Mouse (Mus musculus) frontal cortex, postnatal 25 days (tissue): Measurements from ENCODE around the gene Znfx1.
A peak's percentile ranks its signal among the peaks of the same experiment; 100 is the strongest.
"Not testable (repeated sequence)": the region's sequence is repeated elsewhere in the genome, so short reads cannot be mapped to it uniquely, and the experiment has no call there.

ENCODE experiments used
- DNase-seq, 2 experiments: peaks; one replicate each; pipeline ENCODE4 v3.0.0; 2022; ENCODE audit warnings: low spot score in 2 of 2

Znfx1 gene

DNA sequence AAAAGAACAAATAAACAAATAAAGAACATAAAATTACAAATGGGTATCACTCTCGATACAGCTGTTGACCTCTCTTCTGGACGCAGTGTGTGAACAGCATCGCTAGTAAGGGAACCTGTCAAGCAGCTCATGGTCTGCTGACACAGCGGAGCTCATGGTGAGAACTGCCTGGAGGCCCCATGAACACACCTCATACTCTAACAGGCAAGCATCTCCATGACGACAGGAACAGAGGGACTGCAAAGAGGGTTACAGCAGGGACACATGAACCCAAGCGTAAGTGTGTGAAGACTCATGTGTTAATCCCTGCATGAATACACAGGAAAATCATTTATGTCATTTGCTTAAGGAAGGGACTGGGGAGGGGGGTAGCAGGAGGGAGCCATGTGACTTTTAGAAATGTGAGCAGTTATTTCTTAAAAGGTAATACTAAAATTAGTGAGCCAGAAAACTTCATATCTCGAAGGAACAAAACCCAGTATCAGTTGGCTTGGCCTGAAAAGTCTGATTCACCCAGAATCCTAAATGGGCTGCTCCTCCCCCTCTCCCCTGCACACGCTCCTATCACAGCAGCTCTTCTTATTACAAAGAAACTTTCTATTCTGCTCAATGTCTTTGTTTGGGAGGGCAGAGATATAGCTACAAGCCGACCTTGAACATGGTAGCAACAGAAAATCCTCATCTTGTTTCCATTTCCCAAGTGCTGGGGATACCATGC, 9.5 kb downstream of the Znfx1 start:
- DNase-seq = no peak

DNA sequence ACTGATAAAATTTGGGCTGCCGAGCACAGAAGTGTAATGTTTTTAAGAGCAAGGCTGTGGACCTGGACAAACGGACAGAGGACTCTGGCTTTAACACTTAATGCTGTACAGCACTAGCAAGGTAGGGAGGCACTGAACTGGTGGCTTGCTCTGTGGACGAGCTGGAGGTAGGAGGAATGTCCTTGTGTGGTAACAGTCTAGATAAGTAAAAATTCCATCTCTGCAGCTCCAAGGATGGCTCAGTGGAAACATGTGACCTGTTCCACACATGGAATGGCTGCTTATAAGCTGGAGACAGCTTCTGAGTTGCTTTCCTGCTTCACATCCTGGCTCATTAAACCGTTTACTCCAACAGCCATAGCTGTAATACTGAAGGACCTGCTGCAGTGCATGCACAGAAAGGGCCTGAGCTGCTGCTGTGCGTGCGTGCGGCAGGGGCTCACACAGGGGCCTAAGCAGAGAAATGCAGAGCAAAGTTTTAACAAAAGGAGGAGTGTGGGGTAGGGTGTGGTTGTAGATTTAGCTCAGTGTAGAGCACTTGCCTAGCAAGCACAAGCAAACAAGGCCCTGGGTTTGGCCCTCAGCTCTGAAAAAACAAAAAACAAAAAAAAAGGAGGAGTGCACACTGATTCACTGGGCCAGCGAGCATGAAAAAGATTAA, 14.0 kb downstream of the Znfx1 start:
- no peak for DNase-seq

DNA sequence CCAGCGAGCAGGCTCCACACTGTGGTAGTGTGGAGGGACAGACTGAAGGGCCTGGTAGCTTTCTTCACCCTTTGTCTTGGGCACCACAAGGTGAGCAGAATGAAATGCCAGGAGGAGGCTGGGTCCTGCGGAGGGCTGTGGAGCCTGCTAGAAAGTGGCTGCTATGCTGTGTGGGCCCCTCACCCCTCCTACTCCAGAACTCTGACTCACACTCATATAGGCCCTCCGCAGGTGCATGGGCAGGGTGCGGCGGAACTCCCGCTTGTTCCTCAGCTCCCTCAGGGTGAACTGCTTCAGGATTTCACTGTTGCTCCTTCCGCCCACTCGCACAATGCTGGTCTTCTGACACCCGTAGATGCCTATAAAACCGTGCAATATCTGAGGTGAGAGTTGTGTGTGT, 14.6 kb downstream of the Znfx1 start:
- no peak for DNase-seq

DNA sequence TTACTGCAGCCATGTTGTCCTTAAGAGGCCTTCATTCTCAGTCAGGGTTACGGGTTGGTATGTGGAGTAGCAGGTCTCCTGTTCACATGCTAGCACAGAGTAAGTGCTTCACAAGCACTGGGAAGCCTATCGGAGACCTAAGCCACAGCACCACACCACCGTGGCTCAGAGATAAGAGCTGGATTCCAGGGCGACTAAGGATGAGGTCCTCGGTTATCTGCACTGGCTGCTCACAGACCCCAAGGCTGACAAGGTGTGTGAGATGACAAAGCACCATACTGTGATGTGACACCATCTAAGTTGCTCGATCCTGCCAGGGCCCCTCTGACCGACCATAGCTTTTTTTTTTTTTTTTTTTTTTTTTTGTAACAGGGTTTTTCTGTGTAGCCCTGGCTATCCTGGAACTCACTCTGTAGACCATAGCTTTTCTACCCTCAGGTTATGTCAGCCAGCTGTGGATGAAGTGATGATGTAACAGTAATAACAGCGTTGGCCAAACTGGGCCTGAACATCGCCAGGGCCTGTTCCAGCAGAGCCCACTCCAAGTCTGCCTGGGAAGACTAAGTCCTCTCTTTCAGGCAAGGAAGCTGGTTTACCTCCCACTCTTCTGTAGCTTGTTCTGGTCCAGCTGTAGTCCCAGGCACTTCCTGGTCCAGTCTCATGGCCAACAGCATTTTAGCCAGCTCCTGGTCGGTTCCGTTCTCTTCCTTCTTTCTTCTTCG, 19.3 kb downstream of the Znfx1 start:
- no peak for DNase-seq

DNA sequence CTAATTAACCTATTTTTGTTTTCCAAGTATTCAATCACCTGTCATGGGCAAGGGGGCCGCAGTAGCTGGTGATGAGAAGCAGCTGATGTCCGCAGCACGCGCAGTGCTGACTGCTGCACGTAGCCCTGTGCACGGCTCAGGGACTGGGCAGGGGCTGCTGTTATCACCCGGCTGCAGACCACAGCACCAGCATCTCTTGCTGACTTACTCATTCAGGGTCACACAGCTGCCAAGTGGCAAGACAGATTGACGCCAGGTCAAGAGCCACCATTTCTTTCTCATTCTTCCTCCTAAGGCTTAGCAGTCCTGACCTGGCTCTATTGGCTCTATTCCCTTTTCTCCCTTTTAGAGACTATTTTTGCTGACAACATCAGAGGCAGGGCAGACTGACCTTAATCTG, 23.4 kb downstream of the Znfx1 start:
- no peak for DNase-seq

DNA sequence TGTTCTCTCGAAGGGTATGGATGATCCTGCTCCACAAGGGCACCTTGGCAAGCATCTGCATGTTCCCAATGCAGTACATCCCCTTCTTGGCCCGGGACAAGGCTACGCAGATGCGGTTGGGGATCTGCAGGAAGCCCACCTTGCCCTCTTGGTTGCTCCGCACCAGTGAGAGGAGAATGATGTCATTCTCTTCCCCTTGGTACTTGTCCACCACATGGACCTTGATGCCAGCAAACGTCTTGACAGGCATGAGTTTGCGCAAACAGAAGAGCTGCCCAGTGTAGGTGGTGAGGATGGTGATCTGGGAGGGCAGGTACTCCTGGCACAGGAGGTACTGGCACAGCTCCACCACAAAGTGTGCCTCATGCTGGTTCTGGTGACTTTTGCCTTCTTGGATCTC, 24.1 kb downstream of the Znfx1 start:
- no peak for DNase-seq

DNA sequence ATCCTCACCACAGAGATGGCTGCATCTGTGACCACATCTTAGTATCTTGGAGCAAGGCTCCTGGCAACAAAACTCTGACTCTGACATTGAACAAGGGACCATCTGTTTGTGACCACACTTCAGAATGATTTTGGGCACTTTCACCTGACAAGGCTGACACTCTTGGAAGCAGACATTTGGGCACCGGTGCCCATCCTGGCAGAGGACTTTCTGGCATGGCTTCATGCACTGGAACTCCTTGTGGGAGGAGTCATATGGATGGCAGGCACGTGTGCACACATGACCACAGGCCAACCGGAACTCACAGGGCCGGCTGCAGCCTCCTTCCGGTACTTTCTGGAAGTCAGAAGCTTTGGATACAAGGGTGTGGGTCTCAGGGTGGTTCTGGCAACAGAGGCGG, 24.5 kb downstream of the Znfx1 start:
- no peak for DNase-seq

DNA sequence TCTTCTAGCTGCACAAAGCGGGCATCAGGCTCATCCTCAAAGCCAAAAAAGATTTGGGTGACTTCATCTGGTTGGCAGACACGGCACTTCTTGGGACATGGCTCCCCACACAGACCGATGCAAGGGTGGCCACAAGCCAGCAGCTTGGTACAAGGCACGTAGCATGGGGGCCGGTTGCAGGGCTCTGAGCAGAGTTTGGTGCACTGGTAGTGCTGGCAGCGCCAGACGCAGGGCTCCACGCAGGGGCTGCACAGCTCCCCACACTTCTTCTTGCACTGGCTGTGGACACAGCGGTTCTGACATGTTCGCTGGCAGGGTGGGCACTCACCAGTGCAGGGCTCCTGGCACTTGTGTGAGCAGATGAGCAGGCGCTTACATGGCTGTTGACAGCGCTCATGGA, 25.1 kb downstream of the Znfx1 start:
- DNase-seq = no peak

DNA sequence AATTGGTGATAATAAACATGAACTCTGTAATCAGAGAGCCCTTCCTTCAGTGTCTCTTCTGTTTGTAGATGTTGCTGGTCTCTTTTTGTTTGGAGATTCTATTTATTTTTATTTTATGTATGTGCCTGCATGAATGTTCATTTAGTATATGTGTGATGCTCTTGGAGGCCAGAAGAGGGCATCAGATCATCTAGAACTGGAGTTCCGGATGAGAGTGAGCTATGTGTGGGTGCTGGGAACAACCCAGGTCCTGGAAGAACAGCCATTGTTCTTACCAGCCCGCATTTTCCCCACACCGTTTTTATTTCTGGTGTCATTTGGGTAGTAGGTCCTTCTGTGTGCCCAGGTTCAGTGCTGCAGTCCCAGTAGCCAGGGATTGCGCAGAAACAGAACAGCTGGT, 32.3 kb downstream of the Znfx1 start:
- DNase-seq = no peak

DNA sequence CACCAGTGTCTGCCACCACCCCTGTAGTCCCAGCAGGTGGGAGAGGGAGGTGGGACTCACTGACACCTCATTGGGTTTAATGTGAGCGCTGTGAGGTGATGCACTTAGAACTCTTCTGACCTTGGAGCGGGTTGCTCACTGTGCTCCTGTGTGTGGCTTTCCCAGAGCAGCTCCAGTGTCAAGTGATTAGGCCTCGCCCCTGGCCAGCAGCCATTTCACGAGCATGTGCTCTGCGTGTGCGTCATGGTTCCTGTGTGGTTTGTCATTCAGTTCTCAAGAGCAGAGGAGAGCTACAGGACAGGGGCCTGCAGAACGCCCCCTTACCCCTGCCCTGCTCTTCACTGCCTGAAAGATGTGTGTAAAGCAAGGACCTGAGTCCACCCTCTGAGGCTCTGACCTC, 34.3 kb downstream of the Znfx1 start:
- no peak for DNase-seq

DNA sequence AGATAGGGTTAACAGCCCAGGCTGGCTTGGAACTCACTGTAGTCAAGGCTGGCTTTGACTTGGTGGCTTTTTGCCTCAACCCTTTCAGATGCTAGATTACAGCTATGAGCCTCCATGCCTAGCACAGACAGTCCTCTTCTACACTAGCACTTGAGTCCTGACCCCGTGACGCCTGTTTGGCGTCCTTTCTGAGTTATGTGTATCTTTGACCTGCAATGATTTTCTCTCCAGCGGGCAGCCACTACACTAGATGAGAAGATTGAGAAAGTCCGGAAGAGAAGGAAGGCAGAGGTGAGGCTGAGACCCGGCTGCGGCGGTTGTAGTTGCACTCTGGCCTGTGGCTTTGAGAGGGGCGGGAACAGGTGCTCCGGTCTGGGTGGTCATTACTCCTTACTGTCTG, 43.4 kb downstream of the Znfx1 start:
- DNase-seq = no peak

DNA sequence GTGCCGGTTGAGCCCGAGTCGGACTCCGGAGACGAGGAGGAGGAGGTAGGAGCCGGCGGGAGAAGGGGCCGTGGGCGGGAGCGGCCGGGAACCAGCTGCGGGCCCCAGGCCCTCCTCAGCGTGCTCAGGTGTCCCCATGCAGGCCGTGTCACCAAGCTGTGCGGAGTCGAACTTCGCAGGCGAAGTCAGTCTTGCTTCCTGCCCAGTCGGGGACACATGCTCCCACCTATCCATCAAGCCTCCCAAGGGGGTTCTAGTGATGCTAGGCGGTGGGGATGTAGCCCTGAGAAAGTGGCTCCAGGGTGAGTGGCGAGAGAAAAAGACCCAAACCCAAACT, 47.5 kb downstream of the Znfx1 start:
- no peak for DNase-seq

DNA sequence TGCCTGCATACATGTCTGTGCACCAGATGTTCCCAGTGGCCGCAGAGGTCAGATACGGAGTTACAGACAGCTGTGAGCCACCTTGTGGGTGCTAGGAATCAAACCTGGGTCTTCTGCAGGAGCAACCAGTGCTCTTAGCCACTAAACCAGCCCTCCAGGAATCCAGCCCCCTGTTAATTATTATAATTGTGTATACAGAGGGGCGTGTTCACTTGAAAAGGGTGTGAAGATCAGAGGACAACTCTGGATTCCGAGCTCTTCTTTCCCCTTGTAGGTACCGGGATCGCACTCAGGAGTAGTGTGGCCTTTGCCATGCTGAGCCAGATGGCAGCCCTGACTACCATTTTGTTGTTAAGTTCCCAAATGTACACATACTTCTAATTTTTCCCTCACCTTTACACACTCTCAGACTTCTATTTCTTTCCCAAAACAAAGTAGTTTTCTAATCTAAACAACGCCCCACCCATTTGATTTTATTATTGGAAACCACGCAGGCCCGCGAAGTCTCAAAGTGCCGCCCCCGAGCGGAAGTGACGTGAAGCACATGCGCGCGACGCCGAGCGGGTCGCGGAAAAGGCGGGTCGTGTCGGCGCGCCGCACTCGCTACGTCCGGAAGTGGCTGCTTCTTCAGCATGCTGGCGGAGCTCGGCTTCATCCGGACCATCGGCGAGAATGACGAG, 48.0 kb downstream of the Znfx1 start, which contains the start of gene Ddx27:
TSS of gene Ddx27 (plus strand) at position 492 of the 680 bp plus-strand sequence.
- peak; percentile 83 to 87 for DNase-seq

DNA sequence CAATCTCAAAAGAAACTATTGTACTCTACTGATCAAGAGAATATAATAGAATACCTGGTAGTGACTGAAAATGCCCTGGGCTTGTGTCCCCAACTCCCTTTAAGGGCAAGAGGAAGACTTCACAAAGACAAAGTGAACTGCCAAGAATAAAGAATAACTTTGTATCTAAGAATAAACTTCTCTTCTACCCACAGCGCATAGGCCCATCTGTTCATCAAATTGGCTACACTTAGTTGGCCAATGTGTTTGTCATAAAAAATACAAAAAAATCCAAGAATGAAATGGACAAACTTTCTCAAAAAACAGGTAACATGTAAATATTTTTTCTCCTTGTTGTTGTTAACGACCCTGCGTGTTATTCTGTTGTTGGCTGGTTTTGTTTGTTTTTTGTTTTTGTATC, 52.3 kb downstream of the Znfx1 start:
- no peak for DNase-seq

DNA sequence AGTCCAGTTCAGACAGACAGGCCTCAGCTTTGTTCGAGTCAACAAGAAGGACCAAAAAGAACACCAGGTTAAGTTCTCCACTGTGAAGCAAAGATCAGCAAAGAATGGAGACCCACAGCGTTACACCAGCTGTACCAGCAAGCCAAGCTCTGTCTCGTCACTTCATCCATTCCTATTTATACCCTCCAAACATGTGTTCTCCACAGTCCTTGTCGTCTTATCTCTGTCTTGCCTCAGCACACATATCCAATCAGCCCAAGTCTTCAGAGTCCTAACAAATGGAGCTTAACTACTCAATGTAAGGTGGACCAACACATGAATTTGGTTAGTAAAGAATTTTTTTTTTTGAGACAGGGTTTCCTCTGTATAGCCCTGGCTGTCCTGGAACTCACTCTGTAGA, 53.3 kb downstream of the Znfx1 start:
- DNase-seq = no peak

DNA sequence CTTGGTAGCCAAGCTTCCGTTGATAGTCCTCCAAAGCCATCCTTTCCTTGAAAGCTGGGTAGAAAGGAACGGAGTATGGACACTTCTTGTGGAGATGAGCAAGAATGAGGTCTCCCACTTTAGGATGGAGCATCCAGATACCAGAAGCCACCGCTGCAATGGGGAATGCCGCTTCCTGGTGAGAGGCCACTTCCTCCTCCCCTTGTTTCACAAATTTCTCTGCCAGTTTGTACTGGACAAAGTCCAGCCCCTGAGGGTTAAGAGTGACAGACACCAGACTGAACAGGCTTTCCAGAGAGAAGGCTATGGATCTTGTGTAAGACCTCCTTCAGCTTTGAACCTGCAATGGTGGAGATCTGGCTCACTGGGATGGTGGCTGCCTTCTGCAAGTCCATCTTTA, 55.2 kb downstream of the Znfx1 start:
- not testable (repeated sequence) for DNase-seq

DNA sequence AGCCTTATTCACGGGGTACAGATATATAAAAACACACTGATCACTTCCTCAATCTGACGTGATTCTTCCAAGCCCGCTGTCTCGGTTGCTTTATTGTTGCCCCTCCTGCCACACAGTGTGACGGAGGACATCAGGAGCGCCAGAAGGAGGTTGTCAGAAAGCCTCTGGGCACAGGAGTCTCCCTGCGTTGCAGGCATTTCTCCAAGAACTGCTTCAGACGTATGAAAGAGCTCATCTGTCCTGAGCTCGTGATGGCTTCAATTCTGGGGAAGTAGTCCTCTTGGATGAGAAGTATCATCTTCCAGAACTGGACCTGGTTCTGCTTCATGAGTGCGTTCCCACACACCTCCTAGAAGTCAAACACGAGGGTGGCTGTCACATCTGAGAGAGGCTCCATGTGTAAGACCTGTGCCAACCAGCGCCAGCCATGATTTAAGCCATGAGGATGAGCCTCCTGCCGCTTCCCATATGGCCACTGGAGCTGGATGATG, 55.8 kb downstream of the Znfx1 start:
- no peak for DNase-seq

DNA sequence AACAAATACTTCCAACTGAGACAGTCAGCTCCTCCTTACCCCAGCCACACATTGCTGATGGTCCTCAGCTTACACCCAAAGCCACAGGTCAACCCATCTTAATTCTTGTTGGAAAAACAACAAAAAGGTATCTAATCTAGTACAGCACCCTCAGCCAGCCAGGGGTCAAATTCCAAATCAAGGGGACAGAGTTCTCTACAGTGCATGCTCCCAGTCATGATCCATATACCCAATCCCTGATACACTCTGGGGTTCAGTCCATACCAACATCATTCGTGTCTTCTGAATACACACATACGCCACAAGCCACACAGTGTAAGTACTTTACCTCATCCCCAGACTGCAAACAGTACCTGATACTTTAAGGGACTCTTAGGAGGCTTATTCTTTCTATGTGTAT, 56.5 kb downstream of the Znfx1 start:
- DNase-seq = no peak

DNA sequence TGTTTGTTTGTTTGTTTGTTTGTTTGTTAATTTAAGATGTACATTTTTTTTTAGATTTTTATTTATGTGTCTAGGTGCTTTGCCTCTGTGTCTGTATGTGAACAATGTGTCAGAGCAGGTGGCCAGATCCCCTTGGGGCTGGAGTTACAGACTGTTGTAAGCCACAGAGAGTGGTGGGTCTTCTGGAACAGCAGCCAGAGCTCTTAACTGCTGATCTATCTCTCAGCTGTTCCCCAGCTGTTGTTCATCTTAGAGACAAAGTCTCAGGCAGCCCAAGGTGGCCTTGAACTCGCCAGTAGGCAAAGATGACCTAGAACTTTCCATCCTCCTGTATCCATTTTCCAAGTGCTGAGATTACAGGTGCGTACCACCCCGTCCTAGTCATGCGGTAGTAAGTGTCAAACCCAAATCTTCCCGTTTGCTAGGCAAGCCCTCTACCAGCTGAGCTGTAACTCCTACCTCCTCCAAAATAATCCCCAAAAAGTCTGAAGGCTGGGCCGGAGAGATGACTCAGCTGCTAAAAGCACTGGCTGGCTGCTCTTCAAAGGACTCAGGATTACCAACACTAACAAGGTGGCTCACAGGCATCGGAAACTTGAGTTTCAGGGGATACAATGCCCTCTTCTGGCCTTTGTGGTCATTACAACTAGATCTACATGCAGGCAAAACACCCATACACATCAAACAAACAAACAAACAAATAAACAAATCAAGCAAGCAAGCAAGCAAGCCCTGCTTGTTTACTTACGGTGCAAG, 58.5 kb downstream of the Znfx1 start:
- DNase-seq = peak in 1 of 2 experiments; percentile 61

DNA sequence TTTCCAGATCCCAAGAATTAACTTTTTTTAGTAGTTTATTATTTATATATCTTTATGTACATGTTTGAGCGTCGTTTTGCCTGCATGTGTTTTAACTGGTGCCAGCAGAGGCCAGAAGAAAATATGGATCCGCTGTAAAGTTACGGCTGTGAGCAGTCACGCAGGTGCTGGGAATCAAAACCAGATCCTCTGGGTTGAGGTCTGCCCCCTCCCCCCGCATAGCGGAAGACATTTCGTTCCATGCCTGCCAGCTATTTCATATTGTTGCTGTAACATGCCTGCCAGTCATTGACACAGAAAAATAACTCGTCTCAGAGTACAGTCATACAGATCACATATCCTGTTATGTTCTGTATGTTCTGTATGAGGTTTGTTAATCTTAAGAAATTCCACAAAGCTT, 61.3 kb downstream of the Znfx1 start:
- DNase-seq = no peak

DNA sequence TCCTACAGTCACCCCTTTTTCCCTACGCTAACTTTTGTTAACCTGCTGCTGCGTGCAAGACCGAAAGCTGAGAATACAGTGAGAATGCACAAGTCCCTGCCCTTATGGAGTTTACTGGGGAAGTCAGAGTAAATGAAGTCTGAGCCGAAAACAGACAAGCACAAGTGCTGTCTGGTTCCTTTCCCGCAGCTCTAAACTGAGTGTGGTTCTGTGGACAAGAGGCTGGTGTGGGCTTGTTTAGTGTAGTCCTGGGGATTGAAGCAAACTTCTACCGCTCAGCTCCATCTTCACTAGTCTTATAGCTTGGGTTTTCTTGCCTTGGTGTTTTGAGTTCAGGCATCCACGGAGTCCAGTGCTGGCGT, 66.3 kb downstream of the Znfx1 start:
- DNase-seq = no peak
